Mouse (Mus musculus) MEL (cell line): ENCODE measurements around the gene Taf1c. TPM values are rescaled to one million over a fixed set of nuclear protein-coding genes. Genes with fewer than 3 reads are reported as not detected.

Experiments used
- DNase-seq: peaks from one replicate; pipeline ENCODE4 v3.0.0; 2011; ENCODE audit warnings: low read depth, low spot score
- H3K27ac ChIP-seq: 2 replicates; pipeline ENCODE4 v1.5.1; 2012; ENCODE audit warnings: low read depth, mild to moderate bottlenecking, control low read depth, low read length, moderate library complexity; ENCODE audit not compliant: control insufficient read depth
- H3K27me3 ChIP-seq, 2 experiments: fragments of 150-350 bp in 1 of 2; sonication (generic) in 1 of 2; 2 replicates each; pipeline ENCODE4 v1.6.1; 2012; ENCODE audit warnings: low read length in 2 of 2, mild to moderate bottlenecking in 2 of 2, improper control_type of control experiment in 1 of 2, moderate library complexity in 1 of 2; ENCODE audit not compliant: insufficient read depth in 2 of 2, control insufficient read depth in 1 of 2
- H3K36me3 ChIP-seq, 2 experiments: 2 replicates each; pipeline ENCODE4 v1.6.1; 2012 to 2014; ENCODE audit warnings: low read length in 2 of 2, improper control_type of control experiment in 1 of 2, inconsistent platforms in 1 of 2, mild to moderate bottlenecking in 1 of 2; ENCODE audit not compliant: insufficient read depth in 2 of 2, control insufficient read depth in 1 of 2
- H3K4me1 ChIP-seq, 2 experiments: fragments of 150-350 bp in 1 of 2; sonication (generic) in 1 of 2; 2 replicates each; pipeline ENCODE4 v1.6.1; 2012; ENCODE audit warnings: low read length in 2 of 2, improper control_type of control experiment in 1 of 2, mild to moderate bottlenecking in 1 of 2; ENCODE audit not compliant: insufficient read depth in 2 of 2, control insufficient read depth in 1 of 2
- H3K4me3 ChIP-seq, 2 experiments: fragments of 150-350 bp in 1 of 2; sonication (generic) in 1 of 2; 2 replicates each; pipeline ENCODE4 v1.5.1; 2012; ENCODE audit warnings: low read depth in 2 of 2, low read length in 2 of 2, mild to moderate bottlenecking in 2 of 2, moderate library complexity in 2 of 2, control low read depth in 1 of 2, improper control_type of control experiment in 1 of 2; ENCODE audit not compliant: control insufficient read depth in 1 of 2, insufficient read depth in 1 of 2
- H3K79me2 ChIP-seq: 2 replicates; pipeline ENCODE4 v1.6.1; 2012; ENCODE audit warnings: mild to moderate bottlenecking, low read length, moderate library complexity; ENCODE audit not compliant: control insufficient read depth, poor library complexity, insufficient read depth
- H3K9ac ChIP-seq: 2 replicates; pipeline ENCODE4 v1.6.1; 2012; ENCODE audit warnings: low read depth, mild to moderate bottlenecking, control low read depth, low read length, moderate library complexity; ENCODE audit not compliant: control insufficient read depth, poor library complexity, severe bottlenecking
- H3K9me3 ChIP-seq: fragments of 150-350 bp; sonication (generic); replicated peaks from 2 replicates; pipeline ENCODE4 v1.6.1; 2012; ENCODE audit warnings: mild to moderate bottlenecking, low read length, improper control_type of control experiment, moderate library complexity; ENCODE audit not compliant: insufficient read depth
- BHLHE40 ChIP-seq: IDR thresholded peaks from 2 replicates; pipeline ENCODE4 v1.6.1; 2012; ENCODE audit warnings: low read depth, mild to moderate bottlenecking, inconsistent platforms, low read length, improper control_type of control experiment, borderline replicate concordance
- E2F4 ChIP-seq: IDR thresholded peaks from 2 replicates; pipeline ENCODE4 v1.6.1; 2011; ENCODE audit warnings: low read depth, low read length, improper control_type of control experiment, borderline replicate concordance
- ELF1 ChIP-seq: IDR thresholded peaks from 2 replicates; pipeline ENCODE4 v1.6.1; 2014; ENCODE audit warnings: low read depth, mild to moderate bottlenecking, inconsistent platforms, low read length, improper control_type of control experiment, moderate library complexity
- EP300 ChIP-seq, 2 experiments: IDR thresholded peaks; 2 replicates each; pipeline ENCODE4 v1.6.1; 2011; ENCODE audit warnings: improper control_type of control experiment in 2 of 2, low read length in 2 of 2, low read depth in 1 of 2, mild to moderate bottlenecking in 1 of 2
- ETS1 ChIP-seq: IDR thresholded peaks from 2 replicates; pipeline ENCODE4 v1.6.1; 2012; ENCODE audit warnings: low read depth, mild to moderate bottlenecking, inconsistent platforms, low read length, improper control_type of control experiment, moderate library complexity
- GABPA ChIP-seq: IDR thresholded peaks from 2 replicates; pipeline ENCODE4 v1.6.1; 2012; ENCODE audit warnings: low read depth, mild to moderate bottlenecking, inconsistent platforms, low read length, improper control_type of control experiment, moderate library complexity
- GATA1 ChIP-seq: IDR thresholded peaks from 2 replicates; pipeline ENCODE4 v1.6.1; 2011; ENCODE audit warnings: low read depth, low read length, improper control_type of control experiment
- HCFC1 ChIP-seq: IDR thresholded peaks from 2 replicates; pipeline ENCODE4 v1.6.1; 2012; ENCODE audit warnings: low read depth, mild to moderate bottlenecking, inconsistent platforms, low read length, improper control_type of control experiment, moderate library complexity
- KAT2A ChIP-seq: conservative IDR thresholded peaks from 2 replicates; pipeline ENCODE4 v1.6.1; 2012; ENCODE audit warnings: low read depth, low read length, improper control_type of control experiment, inconsistent platforms
- MAFK ChIP-seq: IDR thresholded peaks from 2 replicates; pipeline ENCODE4 v1.6.1; 2011; ENCODE audit warnings: low read depth, mild to moderate bottlenecking, low read length, improper control_type of control experiment, borderline replicate concordance
- MAX ChIP-seq: IDR thresholded peaks from 2 replicates; pipeline ENCODE4 v1.6.1; 2011; ENCODE audit warnings: low read length, improper control_type of control experiment
- MEF2A ChIP-seq: IDR thresholded peaks from 2 replicates; pipeline ENCODE4 v1.6.1; 2014; ENCODE audit warnings: low read depth, mild to moderate bottlenecking, inconsistent platforms, low read length, improper control_type of control experiment; ENCODE audit not compliant: poor library complexity, insufficient replicate concordance, severe bottlenecking; ENCODE audit errors: extremely low read depth
- MXI1 ChIP-seq: IDR thresholded peaks from 2 replicates; pipeline ENCODE4 v1.6.1; 2011; ENCODE audit warnings: mild to moderate bottlenecking, low read depth, low read length, improper control_type of control experiment
- MYB ChIP-seq: IDR thresholded peaks from 2 replicates; pipeline ENCODE4 v1.6.1; 2011; ENCODE audit warnings: mild to moderate bottlenecking, low read depth, low read length, improper control_type of control experiment
- NELFE ChIP-seq: IDR thresholded peaks from 2 replicates; pipeline ENCODE4 v1.6.1; 2011; ENCODE audit warnings: low read depth, low read length, improper control_type of control experiment
- RCOR1 ChIP-seq: IDR thresholded peaks from 2 replicates; pipeline ENCODE4 v1.6.1; 2012; ENCODE audit warnings: low read depth, mild to moderate bottlenecking, inconsistent platforms, low read length, improper control_type of control experiment
- SIN3A ChIP-seq: IDR thresholded peaks from 2 replicates; pipeline ENCODE4 v1.6.1; 2012; ENCODE audit warnings: low read length, improper control_type of control experiment, inconsistent platforms
- TBP ChIP-seq: IDR thresholded peaks from 2 replicates; pipeline ENCODE4 v1.8.0; 2011; ENCODE audit warnings: low read depth, low read length, improper control_type of control experiment
- TCF12 ChIP-seq: IDR thresholded peaks from 2 replicates; pipeline ENCODE4 v1.6.1; 2014; ENCODE audit warnings: low read depth, mild to moderate bottlenecking, inconsistent platforms, low read length, improper control_type of control experiment, moderate library complexity
- USF1 ChIP-seq: IDR thresholded peaks from 2 replicates; pipeline ENCODE4 v1.6.1; 2014; ENCODE audit warnings: low read depth, mild to moderate bottlenecking, inconsistent platforms, low read length, improper control_type of control experiment, moderate library complexity
- USF2 ChIP-seq, 2 experiments: IDR thresholded peaks; 2 replicates each; pipeline ENCODE4 v1.6.1; 2011 to 2012; ENCODE audit warnings: improper control_type of control experiment in 2 of 2, low read length in 2 of 2, borderline replicate concordance in 1 of 2, inconsistent platforms in 1 of 2, low read depth in 1 of 2, mild to moderate bottlenecking in 1 of 2; ENCODE audit not compliant: insufficient read depth in 1 of 2
- ZC3H11A ChIP-seq: IDR thresholded peaks from 2 replicates; pipeline ENCODE4 v1.6.1; 2012; ENCODE audit warnings: low read depth, mild to moderate bottlenecking, inconsistent platforms, low read length, improper control_type of control experiment
- ZKSCAN1 ChIP-seq: IDR thresholded peaks from 2 replicates; pipeline ENCODE4 v1.6.1; 2012; ENCODE audit warnings: low read depth, mild to moderate bottlenecking, inconsistent platforms, low read length, improper control_type of control experiment, moderate library complexity
- ZMIZ1 ChIP-seq: IDR thresholded peaks from 2 replicates; pipeline ENCODE4 v1.6.1; 2012; ENCODE audit warnings: low read depth, mild to moderate bottlenecking, inconsistent platforms, low read length, improper control_type of control experiment, moderate library complexity
- polyA plus RNA-seq, 2 experiments: library from polyadenylated mRNA; stranded (reverse) in 1 of 2; unstranded in 1 of 2; fragments of >175 nt in 1 of 2; fragments of >200 nt in 1 of 2; gene quantifications; 2 replicates each; pipeline versions ENCODE4 v1.2.1 to v1.2.4; 2012; ENCODE audit warnings: low replicate concordance in 2 of 2, low read depth in 1 of 2; ENCODE audit not compliant: insufficient read length in 2 of 2, insufficient read depth in 1 of 2, missing spikeins in 1 of 2
- total RNA-seq: library from RNA; depleted of rRNA; stranded (reverse); fragments of 300-350 nt; gene quantifications from 2 replicates; pipeline ENCODE4 v1.2.3, GENCODE M21; 2012

Taf1c gene
- total and polyA plus RNA-seq, 3 experiments = 28.8 to 32.0 TPM; not detected in 1

DNA sequence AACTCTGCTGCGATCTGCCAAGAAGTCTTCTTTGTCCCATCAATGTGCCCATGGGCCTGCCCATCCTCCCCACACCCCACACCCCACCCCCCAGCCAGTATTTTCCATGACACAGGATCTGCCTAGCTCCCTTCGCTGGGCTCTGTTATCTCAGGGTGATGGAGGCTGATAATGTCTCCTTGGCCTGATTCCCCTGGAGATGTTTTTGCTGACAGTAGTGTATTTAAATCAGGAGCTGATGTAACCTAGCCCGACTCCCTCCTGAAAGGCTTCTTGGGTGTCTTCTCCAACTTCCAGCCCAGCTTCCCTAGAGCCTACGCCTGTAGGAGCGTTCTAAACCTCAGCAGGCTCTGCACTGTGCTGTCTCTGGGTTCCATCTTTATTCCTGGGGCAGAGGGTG lies 13.9 kb upstream of the Taf1c start:
- no peaks in the 10 kb centered on the region for H3K4me1 ChIP-seq
- no peak overlapping the region for H3K9ac ChIP-seq
- H3K9me3 ChIP-seq = no peaks in the 10 kb centered on the region
- peaks cover 0 to 2% of the 10 kb centered on the region in 2 experiments; a peak in 2 of 4 replicates for H3K27me3 ChIP-seq
- no peaks in the 10 kb centered on the region for H3K79me2 ChIP-seq
- H3K4me3 ChIP-seq = no peak overlapping the region
- no peak overlapping the region for H3K27ac ChIP-seq
- no peak for TF ChIP-seq MXI1
- TF ChIP-seq E2F4 = no peak
- DNase-seq = no peak
- no peaks in the 10 kb centered on the region for H3K36me3 ChIP-seq

DNA sequence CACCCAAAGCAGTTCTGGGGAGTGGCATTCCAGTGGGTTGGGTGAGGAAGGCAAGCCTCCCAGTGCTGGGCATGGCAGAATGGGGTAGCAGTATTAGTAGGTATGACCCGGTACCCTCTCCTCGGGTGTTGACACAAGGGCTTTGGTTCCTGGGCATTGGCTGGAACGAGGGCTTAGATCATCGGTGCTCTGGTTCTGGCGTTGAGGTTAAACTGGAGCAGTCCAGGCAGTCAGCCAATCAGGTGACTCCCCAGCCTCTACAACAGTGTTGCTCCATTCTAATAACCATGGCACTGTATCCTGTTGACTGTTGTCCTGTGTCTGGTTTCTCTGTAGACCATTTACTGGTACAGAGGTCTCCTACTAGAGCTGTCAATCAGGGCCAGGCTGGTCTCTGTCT lies 12.6 kb upstream of the Taf1c start:
- no peaks in the 10 kb centered on the region for H3K9me3 ChIP-seq

DNA sequence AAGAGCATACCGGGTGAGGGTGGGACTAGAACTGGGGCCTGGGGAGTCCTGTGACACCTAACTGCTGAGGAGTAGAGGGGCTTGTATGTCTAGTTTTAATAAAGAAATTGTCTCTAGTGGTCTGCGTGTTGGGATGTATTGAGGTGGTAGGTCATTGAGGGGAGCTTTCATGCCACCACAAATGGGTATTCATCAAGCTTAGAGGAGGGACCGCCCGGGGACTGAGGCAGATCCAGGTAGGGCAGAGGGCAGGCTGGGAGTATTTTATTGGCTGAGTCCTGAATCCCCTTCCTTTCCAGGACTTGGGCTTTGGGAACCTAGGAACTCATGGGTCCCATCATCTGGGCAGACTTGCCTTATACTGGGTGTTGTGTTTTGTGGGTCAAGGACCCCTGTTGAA lies 11.8 kb upstream of the Taf1c start:
- no peaks in the 10 kb centered on the region for H3K79me2 ChIP-seq
- H3K27ac ChIP-seq = no peak overlapping the region
- no peak for TF ChIP-seq MAX
- TF ChIP-seq ZC3H11A = no peak
- TF ChIP-seq MYB = no peak
- no peak for TF ChIP-seq ELF1
- no peak for TF ChIP-seq BHLHE40
- TF ChIP-seq TBP = no peak
- no peak for TF ChIP-seq KAT2A
- no peak for TF ChIP-seq NELFE
- no peak for TF ChIP-seq TCF12
- no peak overlapping the region for H3K9ac ChIP-seq
- H3K9me3 ChIP-seq = no peaks in the 10 kb centered on the region
- H3K36me3 ChIP-seq = no peaks in the 10 kb centered on the region
- no peak overlapping the region for H3K4me3 ChIP-seq
- no peaks in the 10 kb centered on the region for H3K4me1 ChIP-seq
- H3K27me3 ChIP-seq = no peaks in the 10 kb centered on the region; a peak in 2 of 4 replicates
- DNase-seq = no peak

More for the DNA sequence above, 12.6 kb upstream of the Taf1c start:
- no peak for TF ChIP-seq SIN3A
- TF ChIP-seq GABPA = no peak
- no peak for TF ChIP-seq RCOR1
- TF ChIP-seq BHLHE40 = no peak
- TF ChIP-seq HCFC1 = no peak
- no peak for TF ChIP-seq MEF2A
- no peak for TF ChIP-seq ZKSCAN1
- no peak for TF ChIP-seq MAX
- no peak for TF ChIP-seq MAFK
- no peak for TF ChIP-seq USF1
- TF ChIP-seq USF2 (IDR thresholded peaks at IDR 0.05; ENCODE audit: borderline replicate concordance in 1 of 2, insufficient read depth in 1 of 2, low read depth in 1 of 2, low read length in 2 of 2) = no peak
- no peak for TF ChIP-seq ZMIZ1
- no peak for TF ChIP-seq ZC3H11A
- TF ChIP-seq MXI1 = no peak
- TF ChIP-seq EP300 (IDR thresholded peaks at IDR 0.05; ENCODE audit: low read depth in 1 of 2, low read length in 2 of 2) = no peak
- no peak for TF ChIP-seq GATA1
- no peak for TF ChIP-seq NELFE
- TF ChIP-seq ETS1 = no peak
- Histone ChIP-seq H3K27me3 (peaks cover 0 to 2% of the 10 kb centered on the region in 2 experiments; a peak in 2 of 4 replicates), H3K9ac (no peak overlapping the region), H3K79me2 (no peaks in the 10 kb centered on the region), H3K36me3 (no peaks in the 10 kb centered on the region), H3K4me3 (no peak overlapping the region), H3K4me1 (no peaks in the 10 kb centered on the region), H3K27ac (no peak overlapping the region)
- DNase-seq = no peak
